Mouse (Mus musculus): ENCODE results near the gene Zfp382.

Gene Zfp382

DNA sequence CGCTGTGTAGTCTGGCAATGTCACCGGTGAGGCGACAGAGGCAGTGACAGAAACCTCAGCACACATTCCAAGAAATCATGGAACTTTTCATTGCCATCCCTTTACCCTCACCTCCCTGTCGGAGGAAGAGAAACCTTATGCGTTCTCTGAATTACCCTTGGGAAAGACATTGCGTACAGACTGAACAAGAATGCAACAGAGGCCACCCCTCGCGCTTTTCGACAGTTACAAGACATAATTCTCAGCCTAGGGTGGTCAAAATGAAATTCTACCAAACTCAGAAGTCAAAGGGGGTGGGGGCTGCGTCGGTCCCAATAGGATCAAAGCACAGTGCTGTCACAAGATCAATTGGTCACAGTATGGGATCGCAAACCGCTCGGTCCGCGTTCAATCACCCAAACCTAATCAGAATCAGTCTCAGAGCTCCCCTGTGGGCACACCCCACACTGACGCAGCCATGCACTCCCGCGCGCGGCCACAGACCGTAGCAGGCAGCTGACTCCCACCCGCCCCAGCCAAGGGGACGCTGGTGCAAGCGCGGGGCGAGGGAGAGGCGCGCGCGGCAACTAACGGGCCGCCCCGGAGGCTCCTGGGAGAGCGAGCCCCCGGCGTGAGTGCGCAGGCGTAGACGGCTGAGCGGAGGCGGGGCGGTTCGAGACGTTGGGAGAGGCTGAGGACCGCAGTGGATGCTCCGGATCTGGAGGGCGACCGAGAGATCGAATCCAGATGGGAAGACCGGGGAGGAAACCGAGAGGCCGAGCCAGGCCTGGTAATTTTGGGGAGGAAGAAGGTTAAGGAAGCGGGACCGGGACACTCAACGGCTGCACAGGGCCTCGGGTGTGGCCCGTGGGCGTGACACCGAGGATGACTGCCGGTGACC is at the start of gene Zfp382:
Gene Zfp382, plus strand, starts transcription at position 635 of the 880 bp plus-strand sequence.
- DNase-seq (ENCODE audit: extremely low read depth, low read depth) = peak; percentile 57

DNA sequence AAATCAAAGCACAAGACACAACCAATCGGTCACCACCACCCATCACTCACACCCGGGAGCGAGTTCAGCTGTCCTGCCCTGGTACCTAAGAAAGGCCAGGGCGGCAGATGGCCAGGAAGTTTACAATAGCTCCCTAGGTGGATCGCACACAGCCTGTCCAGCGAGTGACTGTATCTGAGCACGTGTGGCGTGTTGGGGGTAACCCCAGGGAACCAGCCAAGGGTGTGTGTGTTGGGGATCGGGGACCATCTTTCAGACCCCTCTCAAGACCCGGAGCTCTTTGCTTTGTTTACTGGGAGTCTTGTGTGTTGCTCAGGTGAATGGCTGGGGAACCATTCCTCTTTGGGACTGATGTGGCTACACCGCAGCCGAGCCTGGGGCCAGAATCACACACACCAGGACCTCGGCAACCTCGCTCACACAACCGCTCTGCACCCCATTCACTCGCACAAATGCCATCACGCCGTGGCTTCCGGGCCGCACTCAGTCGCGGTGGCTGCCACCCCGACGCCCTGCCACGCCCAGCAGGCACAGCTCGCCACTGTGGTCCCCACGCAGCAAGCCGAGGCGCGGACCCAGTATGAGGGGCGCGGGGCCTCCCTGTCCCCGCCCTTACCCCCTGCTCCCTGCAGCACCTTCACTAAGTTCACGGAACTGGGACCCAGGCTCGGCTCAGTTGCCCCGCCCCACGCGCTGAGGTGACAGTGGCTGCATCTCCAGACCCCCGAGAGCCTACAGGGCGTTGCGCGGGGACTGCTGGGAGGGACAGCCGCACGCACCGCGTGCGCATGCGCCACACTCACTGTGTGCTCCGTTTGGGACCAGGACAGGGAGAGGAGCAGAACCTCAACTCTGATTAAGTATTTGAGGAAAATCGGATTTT is 49.4 kb upstream of the Zfp382 start, which contains the start of gene Zfp82:
Gene Zfp82, minus strand, starts transcription at position 755 of the 883 bp plus-strand sequence.
- peak; percentile 78 for DNase-seq (ENCODE audit: extremely low read depth, low read depth)

DNA sequence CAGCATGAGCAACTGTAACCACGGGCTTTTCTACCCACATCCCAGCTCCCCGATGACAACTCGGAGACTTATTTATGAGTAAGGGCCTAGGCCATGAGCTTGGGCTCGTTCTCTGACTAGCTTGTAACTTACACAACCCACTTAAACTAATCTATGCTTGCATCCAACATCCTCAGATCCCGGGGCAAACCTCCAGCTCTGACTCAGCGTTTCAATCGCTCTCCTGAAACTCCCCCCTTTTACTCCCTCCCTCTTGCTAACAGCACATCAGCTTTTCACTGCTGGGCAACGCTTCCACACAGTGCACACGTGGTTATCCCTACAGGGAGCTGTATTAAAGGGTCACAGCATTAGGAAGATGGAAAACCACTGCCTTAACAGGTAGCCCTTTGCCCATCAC is 35.2 kb upstream of the Zfp382 start:
- DNase-seq (ENCODE audit: extremely low read depth, low read depth) = no peak

DNA sequence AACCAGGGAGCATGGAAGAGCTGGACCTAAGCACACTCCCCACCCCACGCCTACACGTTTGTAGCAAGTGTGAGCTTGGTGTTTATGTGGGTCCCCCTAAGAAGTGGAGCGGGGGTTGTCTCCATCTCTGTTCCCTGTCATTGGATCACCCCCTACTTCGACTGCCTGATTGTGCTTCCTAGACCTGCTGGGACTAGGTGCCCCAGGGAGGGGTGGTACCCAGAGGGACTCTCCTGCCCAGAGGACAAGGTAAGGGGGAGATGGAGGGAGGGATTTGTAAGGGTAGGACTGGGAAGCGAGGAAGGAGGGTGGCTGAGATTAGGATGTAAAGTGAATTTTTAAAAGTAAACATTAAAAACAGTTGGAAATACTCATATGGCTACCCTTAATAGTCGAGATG is 32.3 kb upstream of the Zfp382 start:
- no peak for DNase-seq (ENCODE audit: extremely low read depth, low read depth)

DNA sequence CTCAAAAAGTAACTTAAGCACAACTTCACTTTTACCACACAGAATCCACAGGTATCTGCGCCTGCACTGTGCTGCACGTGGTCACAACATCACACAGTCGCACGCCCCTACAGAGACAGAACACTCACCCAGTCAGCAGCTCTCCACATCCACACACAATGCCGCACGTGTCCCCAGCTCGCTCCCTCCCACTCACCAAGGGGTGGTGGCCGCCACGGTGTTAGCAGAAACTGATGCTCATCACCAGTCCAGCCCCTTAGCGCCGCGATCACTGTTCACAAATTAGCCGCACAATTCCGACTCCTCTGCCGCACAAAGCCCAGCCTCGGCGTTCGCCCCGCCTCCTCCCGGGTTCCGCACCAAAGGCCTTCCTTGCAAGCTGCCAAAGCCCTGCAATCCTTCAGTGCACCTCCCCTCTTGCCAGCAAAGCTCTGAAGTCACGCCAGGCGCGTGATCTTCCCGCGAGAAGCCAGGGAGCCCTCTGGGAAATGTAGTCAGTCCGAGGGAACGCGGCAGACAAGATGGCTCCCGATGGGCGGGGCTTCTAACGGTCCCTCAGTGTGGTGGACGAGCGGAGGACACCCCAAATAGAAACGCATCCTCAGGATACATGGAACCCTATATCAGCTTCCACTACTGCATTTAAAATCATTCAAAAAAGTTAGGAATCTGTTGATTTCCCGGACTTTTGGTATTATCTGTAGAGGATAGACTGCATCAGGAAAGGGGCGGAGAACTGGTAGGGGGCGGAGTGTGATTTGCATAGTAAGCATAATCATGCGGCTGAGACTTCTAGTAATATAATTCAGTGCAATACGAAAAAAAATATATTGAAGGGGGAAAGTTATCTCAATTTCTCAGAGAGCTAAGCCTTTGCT is 31.4 kb upstream of the Zfp382 start, which contains the start of the genes Gm26920 and Zfp566:
Gene Gm26920, minus strand, starts transcription at position 319 of the 878 bp plus-strand sequence.
Gene Zfp566, minus strand, starts transcription at position 436 of the 878 bp plus-strand sequence.
- DNase-seq (ENCODE audit: extremely low read depth, low read depth) = peak; percentile 97

DNA sequence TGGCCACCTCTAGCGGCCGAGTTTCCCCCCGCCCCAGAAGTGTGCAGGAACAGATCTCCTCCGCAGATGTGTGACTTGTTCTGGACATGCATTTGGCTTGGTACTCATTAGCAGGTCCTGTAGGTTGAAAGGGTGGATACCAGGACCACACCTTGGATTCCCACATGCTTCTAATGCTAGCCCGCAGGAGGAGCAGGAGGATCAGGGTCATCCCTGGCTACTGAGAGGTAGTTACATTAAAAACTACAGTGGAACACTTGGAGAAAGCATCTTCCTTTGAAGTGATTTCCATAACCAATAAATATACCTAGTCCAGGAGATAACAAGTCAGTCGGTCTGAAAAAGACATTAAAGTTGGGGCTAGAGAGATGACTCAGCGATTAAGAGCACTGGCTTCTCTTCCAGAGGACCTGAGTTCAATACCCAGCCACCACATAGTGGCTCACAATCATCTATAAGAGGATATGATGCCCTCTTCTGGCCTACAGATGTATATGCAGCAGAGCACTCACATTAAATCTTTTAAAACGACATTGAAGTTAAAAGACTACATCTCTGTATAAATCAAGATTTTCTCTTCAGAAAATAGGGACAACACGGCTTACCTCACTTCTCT is 30.7 kb upstream of the Zfp382 start:
- DNase-seq (ENCODE audit: extremely low read depth, low read depth) = peak; percentile 31

DNA sequence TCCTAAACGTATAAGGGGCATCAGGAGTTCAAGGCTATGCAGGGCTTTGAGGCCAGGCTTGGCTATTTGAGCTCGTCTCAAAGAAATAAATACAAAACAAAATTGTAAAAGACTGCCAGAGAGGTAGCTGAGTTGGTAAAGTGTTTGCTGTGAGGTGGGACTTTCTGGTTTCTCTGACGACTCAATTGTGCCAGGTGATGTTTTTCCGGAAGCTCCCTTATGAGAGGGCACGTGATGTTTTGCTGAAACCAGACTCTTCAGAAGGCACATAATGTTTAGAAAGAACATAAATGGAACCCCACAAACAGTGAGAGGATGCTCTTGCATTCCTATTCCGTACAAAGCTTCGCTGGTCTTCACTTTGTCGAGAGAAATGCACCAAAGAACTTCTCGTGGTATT is 29.1 kb upstream of the Zfp382 start:
- no peak for DNase-seq (ENCODE audit: extremely low read depth, low read depth)

DNA sequence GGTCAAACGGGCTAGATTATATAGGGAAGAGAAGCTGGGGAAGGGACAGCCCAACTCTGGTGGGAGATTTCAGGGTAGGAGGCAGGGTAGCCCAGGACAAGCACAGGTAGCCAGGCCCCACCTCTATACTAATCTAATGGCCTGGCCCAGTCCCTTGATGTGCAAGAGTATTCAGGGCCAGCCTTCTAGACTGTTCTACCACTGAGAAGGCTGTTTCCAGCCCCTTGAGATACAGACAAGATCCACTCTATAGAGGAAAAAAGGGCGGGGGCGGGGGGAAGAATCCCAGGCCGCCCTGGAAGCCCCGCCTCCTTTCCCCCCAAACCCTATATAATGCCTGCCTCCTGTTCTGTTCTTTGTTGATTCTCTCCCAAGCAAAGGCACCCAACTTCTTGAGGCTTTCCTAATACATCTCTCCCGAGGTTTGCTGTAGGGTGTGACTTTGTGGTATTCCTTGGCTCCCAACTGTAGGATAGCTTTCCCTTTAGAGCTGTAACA is 27.8 kb upstream of the Zfp382 start:
- no peak for DNase-seq (ENCODE audit: extremely low read depth, low read depth)

DNA sequence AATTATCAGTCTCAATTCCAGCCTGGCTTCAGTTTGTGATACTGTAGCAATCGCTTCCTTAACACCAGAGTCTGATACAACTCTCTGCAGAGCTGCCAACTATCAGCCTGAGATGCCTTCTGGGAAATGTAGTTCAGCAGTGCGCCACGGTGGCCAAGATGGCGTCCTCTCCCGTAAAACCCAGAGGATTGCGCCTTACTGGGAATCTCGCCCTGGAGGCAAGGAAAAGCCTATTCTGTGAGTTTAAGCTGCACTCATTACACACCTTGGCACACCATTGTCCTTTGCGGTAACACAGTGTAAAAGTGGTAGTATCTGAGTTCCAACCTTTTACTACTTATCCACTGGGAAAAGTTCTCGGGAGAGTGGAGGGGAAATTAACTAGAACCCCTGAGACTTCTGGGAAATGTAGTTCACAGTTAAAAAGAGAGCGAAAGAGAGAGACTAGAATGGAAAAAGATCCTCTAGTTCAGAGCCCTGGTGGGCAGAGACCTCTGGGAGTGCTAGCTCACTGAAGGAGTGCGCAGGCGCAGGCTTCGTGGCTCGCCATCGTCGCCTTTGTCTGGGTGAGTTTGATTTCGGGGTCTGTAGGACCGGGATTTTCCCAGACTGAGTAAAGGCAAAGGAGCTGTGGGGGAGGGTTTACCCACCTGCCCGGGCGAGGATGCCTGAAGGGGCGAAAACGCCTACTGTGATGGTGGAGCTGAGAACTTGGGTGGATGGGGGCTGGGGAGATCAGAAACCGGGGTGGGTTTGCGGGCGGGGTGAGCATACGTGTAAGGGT is 26.9 kb upstream of the Zfp382 start, which contains the start of gene Zfp260:
Gene Zfp260, plus strand, starts transcription at position 132 of the 784 bp plus-strand sequence.
- DNase-seq (ENCODE audit: extremely low read depth, low read depth) = peak; percentile 92

DNA sequence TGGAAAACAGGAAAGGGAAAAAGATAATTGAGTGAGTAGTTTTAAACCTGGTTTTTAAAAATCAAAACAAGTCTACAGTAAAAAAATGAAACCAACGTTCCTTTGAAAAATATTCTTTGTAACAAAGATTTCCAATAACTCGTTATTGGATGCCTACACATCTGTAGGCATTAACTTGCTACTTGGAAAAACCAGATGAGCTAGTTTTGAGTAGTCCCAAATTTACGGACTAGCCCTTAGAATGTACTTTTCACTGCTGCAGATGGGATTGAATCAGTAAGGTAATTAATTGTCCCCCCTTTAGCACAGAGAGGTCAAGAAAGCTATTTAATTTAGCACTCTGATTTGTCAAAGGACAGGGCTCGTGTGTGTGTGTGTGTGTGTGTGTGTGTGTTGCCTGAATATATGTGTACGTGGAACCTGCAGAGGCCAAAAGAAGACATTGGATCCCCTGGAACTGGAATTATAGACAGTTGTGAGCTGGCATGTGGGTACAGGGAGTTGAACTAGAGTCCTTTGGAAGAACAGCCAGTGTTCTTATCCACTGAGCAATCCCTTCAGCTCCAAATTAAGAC is 26.1 kb upstream of the Zfp382 start:
- no peak for DNase-seq (ENCODE audit: extremely low read depth, low read depth)

DNA sequence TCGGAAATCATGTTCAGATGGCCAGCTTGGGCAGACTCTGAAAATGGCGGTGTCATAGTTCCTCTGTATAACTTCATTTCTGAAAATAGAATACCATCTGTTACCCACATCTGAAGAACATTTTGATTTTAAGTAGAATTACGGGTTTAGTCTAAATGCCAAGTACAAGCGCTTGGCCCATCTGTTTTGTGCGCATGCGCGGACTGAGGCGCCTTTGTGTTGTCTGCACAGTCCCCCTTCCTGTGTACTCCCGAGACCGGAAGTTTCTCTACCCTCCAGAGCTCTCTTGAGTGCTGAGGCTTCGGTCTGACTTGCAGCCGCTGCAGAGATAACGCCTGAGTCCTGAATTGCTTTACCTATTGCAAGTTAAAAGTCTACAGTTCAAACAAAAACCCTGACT is 22.4 kb upstream of the Zfp382 start:
- DNase-seq (ENCODE audit: extremely low read depth, low read depth) = peak; percentile 70

DNA sequence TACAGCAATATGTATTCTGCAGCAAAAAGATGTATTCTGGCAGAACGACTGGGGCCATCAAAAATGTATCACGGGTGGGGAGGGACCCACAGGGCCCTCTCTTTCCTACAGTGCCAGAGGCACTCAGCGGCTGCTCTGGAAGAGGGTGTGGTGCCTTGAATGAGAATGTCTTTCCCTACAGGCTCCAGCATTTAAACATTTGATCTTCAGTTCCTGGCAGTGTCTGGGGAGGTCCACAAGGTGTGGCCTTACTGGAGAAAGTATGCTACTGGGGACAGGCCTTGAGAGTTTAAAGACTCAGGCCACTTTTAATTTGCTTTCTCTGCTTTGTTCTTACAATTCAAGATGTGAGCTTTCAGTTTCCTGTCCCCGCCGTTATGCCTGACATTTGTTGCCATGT is 5.7 kb upstream of the Zfp382 start:
- DNase-seq (ENCODE audit: extremely low read depth, low read depth) = no peak

DNA sequence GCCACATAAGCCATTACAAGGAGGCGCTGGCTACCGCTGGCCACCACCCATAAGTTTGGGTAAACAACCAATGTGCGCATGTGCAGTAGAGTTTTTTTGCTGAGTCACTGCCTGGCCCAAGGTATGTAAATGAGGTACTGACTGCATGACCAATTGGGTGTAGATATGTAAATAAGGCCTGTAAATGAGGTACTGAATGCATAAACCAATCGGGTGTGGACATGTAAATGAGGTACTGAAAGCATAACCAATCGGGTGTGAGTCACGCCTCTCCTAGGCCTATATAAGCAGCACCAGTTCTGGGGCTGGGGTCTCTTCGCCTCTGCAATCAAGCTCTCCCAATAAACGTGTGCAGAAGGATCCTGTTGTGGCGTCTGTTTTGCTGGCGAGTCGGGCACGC is 3.8 kb upstream of the Zfp382 start:
- peak; percentile 31 for DNase-seq (ENCODE audit: extremely low read depth, low read depth)

DNA sequence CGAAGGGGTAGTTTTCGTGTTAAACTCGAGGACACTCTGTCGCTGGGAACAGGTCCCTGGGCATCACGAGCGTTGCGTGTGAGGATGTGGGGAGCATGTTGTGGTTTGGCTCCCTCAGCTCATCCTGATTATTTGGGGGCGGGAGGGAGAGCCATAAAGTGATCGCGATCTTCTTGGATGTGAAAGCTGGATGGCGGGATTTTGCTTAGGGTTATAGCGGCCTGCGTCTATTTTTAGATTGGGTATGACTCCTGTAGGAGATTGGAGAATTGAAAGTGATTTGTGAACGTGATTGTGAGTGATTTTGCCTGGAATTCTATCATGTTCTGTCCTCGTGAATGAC is 417 bp downstream of the Zfp382 start:
- DNase-seq (ENCODE audit: extremely low read depth, low read depth) = peak; percentile 27

DNA sequence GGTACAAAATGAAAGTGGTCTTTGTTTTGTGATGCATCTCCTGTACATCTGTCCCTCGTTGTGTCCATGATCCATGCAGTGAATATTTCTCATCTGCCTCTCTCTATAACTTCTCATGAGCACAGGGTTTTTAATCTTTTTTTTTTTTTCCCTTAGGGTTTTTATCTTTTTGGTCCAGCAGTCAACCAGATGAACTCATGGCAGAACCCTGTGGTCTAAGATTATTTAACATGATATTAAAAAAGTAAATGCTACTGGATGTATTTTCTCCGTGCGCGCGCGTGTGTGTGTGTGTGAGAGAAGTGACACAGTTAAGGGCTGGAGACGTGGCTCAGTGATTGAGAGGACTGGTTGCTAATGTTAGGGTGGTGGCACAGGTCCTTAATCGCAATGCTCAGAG is 8.2 kb downstream of the Zfp382 start:
- DNase-seq (ENCODE audit: extremely low read depth, low read depth) = no peak

DNA sequence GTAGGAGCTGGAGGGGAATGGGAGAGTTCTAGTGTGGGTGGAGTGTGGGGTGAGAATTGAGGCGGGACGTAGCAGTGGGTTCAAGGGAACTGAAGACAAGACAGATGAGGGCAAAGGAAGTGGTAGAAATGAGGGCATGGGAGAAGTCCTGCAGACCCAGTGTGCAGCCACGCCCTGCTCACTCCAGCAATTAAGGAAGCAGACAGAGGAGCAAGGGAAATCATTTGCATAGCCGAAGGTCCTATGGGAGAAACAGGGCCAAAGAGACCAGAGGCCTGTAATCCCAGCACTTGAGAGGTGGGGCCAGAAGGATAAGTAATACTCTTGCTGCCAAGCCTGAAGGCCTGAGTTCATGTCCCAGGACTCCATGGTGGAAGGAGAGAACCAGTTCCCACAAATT is 10.7 kb downstream of the Zfp382 start:
- DNase-seq (ENCODE audit: extremely low read depth, low read depth) = no peak

DNA sequence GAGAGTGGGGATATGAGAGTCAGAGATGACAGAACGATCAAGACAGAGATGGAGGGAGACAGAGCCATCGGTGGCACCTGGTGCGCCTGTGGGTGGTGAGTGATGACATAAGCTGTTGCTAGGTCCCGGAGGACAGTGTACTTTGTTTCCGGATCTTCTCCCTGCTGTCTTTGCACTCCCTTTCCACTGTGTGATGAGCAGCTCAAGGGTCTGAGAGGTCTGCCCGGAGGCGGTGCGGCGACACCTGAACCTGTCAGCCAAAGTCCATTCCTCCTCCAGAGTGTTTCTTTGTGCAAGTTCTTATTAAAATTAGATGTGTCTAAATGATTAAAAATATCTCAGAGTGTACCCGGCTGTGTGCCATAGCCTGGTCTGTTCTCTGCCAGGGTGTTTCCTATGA is 15.1 kb downstream of the Zfp382 start:
- DNase-seq (ENCODE audit: extremely low read depth, low read depth) = no peak

DNA sequence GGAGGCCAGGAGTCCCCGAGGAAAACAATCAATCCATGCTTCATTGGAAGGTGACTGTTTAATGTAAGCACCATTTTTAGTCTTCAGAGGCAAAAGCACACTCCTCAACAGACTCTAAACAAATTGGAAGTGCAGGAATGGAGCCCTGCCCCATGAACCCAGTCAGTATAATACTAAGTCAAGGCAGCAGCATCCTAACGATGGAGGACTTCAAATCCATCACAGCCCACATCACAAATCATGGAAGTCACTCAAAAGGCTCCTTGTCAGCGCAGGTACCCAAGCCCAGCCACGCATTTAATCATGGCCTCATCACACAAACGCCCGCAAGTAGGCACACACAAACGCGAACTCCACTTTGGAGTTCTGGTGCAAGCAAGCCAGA is 21.4 kb downstream of the Zfp382 start:
- no peak for DNase-seq (ENCODE audit: extremely low read depth, low read depth)

DNA sequence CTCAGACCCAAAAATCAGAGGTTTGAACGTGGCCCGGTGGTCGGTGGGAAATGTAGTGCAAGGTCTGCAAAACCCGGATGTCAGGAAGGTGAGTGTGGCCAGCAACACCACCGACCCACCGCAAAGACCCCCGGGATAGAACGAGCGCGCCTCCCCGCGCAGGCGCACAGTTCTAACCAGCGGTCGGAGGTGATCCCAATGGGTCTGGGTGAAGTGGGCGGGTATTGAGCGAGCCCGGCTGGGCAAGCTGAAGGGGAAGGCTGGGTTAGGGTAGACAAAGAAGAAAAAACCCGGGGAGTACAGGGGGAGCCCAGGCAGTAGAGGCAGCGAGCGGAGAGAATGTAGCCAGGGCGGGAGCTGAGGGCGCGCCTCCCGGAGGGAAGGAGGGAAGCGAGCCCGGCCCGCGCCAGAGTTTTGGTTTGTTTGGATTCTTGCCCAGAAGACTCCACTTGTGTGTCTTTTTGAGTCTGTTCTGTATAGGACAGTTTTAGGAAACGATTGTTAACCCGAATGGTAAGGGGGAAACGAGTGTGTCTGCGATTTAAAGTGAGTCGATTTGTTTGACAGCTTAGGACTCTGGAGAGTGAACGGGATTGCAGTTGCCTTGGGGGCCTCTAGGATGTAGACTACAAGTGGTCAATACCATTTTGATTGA is 21.9 kb downstream of the Zfp382 start:
- DNase-seq (ENCODE audit: extremely low read depth, low read depth) = no peak
